In genomic region chr10:117409373-117410354, GRCm38 (mm10) we compare ENCODE assay signal across 27 mouse cellular contexts. TPM values are rescaled to one million over a fixed set of nuclear protein-coding genes. Genes with fewer than 3 reads are reported as not detected.
DNase-seq lines count a peak whose midpoint lies in the region; ATAC-seq and TF ChIP-seq lines count a peak whose summit lies in the region.
"Had no signal": no experiment of that assay in that cellular context is flagged by ENCODE, and none has a peak within 500 bp of the region (broad histone marks: within the 10 kb centered on the region; RNA-seq: fewer than 3 reads in every experiment).

No protein-coding gene starts in this region.

- H3K79me3 ChIP-seq in C2C12 (ENCODE audit: low read depth) = no peaks in the 10 kb centered on the region

- peaks cover 2% of the 10 kb centered on the region; the same call in 1 of the 2 replicates for H3K9me3 ChIP-seq in megakaryocyte, embryonic 14.5 days
- H3K9me3 ChIP-seq: hindbrain, embryonic 12.5 days; lung, embryonic 15.5 days; neural tube, embryonic 12.5 days had no signal

- H3K4me3 ChIP-seq in C2C12 (ENCODE audit: insufficient read depth, poor library complexity, severe bottlenecking) = no peak overlapping the region
- peak overlapping the region; percentile 71 for H3K4me3 ChIP-seq in megakaryocyte, embryonic 14.5 days (replicated peaks)
- H3K4me3 ChIP-seq: erythroblast, embryonic 14.5 days; hindbrain, embryonic 12.5 days; lung, embryonic 15.5 days; neural tube, embryonic 12.5 days had no signal

- no peak overlapping the region for H3ac ChIP-seq in C2C12 (ENCODE audit: control insufficient read depth, insufficient read length, low read depth)

- peak; percentile 58 for DNase-seq in heart, adult 11 months
- no peak for DNase-seq in heart, adult 8-10 months (ENCODE audit: low spot score)
- no peak for DNase-seq in left cerebral cortex, postnatal 10 days (ENCODE audit: extremely low spot score in 1 of 2, low spot score in 2 of 2)
- DNase-seq in right cerebral cortex, postnatal 14 days = no peak
- no peak for DNase-seq in kidney, adult 11 months
- DNase-seq: adrenal gland, adult 8-10 months; cerebellum, adult 2 months; cerebellum, postnatal 36 days; forebrain, postnatal 0 days; gastrocnemius, postnatal 10 days; heart, postnatal 36 days; kidney, adult 9 months; kidney, postnatal 10 days; layer of hippocampus, postnatal 36 days; thymus, postnatal 4 days had no signal

- ATAC-seq in granulocyte monocyte progenitor cell, adult 5-6 weeks (replicated peaks; ENCODE audit: poor library complexity, severe bottlenecking) = peak; percentile 75
- ATAC-seq: activated CD4-positive, CD25-positive, alpha-beta regulatory T cell, adult 4 months; CD4-positive, CD25-positive, alpha-beta regulatory T cell, adult 4 months; forebrain, postnatal 0 days; hindbrain, postnatal 0 days; intestine, embryonic 16.5 days; midbrain, embryonic 16.5 days had no signal

- no peaks in the 10 kb centered on the region for H3K36me3 ChIP-seq in C2C12 (ENCODE audit: control insufficient read depth, insufficient read depth)
- H3K36me3 ChIP-seq in megakaryocyte, embryonic 14.5 days (replicated peaks; ENCODE audit: low read length) = peaks cover 5% of the 10 kb centered on the region
- H3K36me3 ChIP-seq: hindbrain, embryonic 12.5 days; lung, embryonic 15.5 days; neural tube, embryonic 12.5 days had no signal

- no peaks in the 10 kb centered on the region for H3K27me3 ChIP-seq in C2C12 (ENCODE audit: control insufficient read depth, insufficient read depth, insufficient read length)
- H3K27me3 ChIP-seq in megakaryocyte, embryonic 14.5 days (replicated peaks) = no peaks in the 10 kb centered on the region
- H3K27me3 ChIP-seq: hindbrain, embryonic 12.5 days; lung, embryonic 15.5 days; neural tube, embryonic 12.5 days had no signal

- TF ChIP-seq CTCF in C2C12 (IDR thresholded peaks at IDR 0.05; ENCODE audit: control insufficient read depth, insufficient read depth, insufficient read length) = no peak

- H3K4me1 ChIP-seq in megakaryocyte, embryonic 14.5 days = peaks cover 96% of the 10 kb centered on the region
- H3K4me1 ChIP-seq: lung, embryonic 15.5 days had no signal

- no peaks in the 10 kb centered on the region for H3K79me2 ChIP-seq in C2C12 (ENCODE audit: control insufficient read depth, insufficient read depth)

- intact Hi-C loops in left cerebral cortex, postnatal 10 days (cut with DNase I) = no loop called here

TF ChIP-seq in C2C12, 6 proteins besides CTCF, POLR2A, EP300 and RAD21:
- TF ChIP-seq FOSL1 (IDR thresholded peaks at IDR 0.05; ENCODE audit: insufficient read depth, low read length, poor library complexity, severe bottlenecking) (no peak), USF1 (IDR thresholded peaks at IDR 0.05; ENCODE audit: low read depth) (no peak), MYOD1 (IDR thresholded peaks at IDR 0.05; ENCODE audit: control insufficient read depth, insufficient read length, low read depth) (peak; percentile 47), MAX (IDR thresholded peaks at IDR 0.05) (no peak)
TF ChIP-seq in C2C12: peak in this region for 1.

RNA-seq across cellular contexts. Expression of gene Cpsf6, which starts 29.8 kb away (rescaled TPM):
- 10 to 100 TPM; 27.3 to 31.2 (median 30.1) TPM for total RNA-seq in heart, adult 8-10 months (2022)
- 36.6 TPM for polyA plus RNA-seq in C2C12 (2012; fragmentation: generic; extraction: Trizol)
- total RNA-seq in granulocyte monocyte progenitor cell, adult 5-6 weeks (2014; fragmentation: Nextera tagmentation) = 94.2 and 139 TPM in 2 replicates
- 119 and 124 TPM in 2 replicates for total RNA-seq in granulocyte monocyte progenitor cell, adult 5-6 weeks (2017)
- polyA plus RNA-seq in megakaryocyte, embryonic 14.5 days (2012; ENCODE audit: insufficient read depth, low replicate concordance) = 77.6 and 434 TPM in 2 replicates
- total RNA-seq in left cerebral cortex, postnatal 10 days (2021) = 100 to 1,000 TPM; 104 to 110 TPM
